Mouse (Mus musculus) testis, adult 2 months (tissue): ENCODE measurements at regions not wholly inside any gene's neighbourhood (a gene's known extent, or its start where the extent isn't known, plus 50 kb on each side); places are given as distances from the start of the nearest gene placed in this dataset.

Source experiments
- CTCF ChIP-seq: fragments of 200-500 bp; IDR thresholded peaks from 2 replicates; pipeline ENCODE4 v1.5.1; 2012; ENCODE audit warnings: low read depth, mild to moderate bottlenecking, inconsistent platforms, low read length, moderate library complexity; ENCODE audit not compliant: control insufficient read depth, insufficient read depth, insufficient replicate concordance
- POLR2A ChIP-seq: fragments of 200-500 bp; IDR thresholded peaks from 2 replicates; pipeline ENCODE4 v1.6.1; 2012; ENCODE audit warnings: low read depth, mild to moderate bottlenecking, inconsistent platforms, low read length, moderate library complexity; ENCODE audit not compliant: control insufficient read depth

- TF ChIP-seq CTCF, result peak; percentile 9; the same call in 1 of the 2 replicates
- TF ChIP-seq POLR2A, result no peak
Measured at GRCm38 (mm10) chr9:101611481-101611880, 250.2 kb upstream of the 9630041A04Rik start.
